Mouse (Mus musculus): ENCODE results near the gene Iqcf1.

Iqcf1 gene

DNA sequence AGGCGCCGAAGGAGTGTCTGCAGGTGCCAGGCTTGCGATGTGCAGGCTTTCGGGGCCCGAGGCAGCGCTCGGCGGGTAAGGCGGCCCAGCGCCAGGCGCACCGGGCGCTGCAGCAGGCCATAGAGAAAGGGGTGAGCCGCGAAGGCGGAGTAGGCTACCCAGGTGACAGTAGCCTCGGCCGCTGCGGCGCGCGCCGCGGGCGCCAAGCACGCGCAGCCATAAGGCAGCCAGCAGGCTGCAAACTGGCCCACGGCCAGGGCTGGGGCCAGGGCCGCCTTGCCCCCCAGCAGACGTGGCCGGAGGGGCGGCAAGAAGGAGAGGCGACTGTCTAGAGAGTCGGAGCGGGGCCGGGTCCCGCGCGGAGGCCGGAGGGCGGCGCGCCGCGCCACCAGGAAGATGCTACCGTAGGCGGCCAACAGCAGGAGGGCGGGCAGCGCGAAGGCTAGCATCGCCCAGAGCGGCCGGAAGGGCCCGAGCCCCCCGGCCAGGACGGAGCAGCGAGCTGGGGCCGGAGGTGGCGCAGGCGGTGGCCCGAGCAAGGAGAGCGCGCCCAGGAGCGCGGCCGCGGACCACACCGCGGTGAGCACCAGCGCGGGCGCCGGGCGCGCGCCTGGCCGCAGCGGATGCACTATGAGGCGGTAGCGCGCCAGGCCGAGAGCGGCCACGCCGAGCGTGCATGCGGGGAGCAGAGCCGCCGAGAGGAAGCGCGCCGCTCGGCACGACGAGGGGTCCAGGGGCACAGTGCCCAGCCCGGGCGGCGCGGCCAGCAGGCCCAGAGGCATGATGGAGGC lies 34.8 kb upstream of the Iqcf1 start:
- DNase-seq (ENCODE audit: low read depth, low spot score), result no peak

DNA sequence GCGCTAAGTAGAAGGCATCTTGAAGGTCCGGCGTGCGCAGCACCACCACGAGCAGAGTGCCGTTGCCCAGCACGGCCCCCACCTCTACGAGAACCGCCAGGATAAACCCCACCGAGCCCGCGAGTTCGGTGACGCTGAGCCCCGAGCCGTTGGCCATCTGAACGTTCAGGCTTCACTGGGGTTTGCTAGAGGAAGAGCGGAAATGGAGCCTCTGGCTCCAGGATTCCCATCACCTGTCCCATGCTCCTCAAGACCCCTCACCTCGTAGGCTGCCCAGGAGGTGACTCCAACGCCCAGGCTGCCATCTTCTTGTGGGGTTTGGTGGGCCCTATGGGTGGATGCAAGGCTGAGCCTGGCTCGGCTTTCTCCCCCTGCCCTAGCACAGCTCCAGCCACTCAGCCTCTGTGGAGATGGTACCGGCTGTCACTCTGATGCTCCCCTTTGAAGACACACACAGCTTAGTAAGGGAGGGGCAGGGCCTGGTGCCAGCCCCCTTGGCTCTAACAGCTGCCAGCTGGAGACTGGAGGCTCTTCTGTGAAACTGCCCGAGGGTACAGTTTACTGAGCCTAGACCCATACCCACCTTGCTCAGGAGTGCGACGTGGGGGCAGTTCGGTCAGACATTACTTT lies 34.1 kb upstream of the Iqcf1 start, which contains the start of gene Gpr62:
Gene Gpr62 (minus strand): TSS at position 368 of the 630 bp plus-strand sequence.
- DNase-seq (ENCODE audit: low read depth, low spot score), result no peak

DNA sequence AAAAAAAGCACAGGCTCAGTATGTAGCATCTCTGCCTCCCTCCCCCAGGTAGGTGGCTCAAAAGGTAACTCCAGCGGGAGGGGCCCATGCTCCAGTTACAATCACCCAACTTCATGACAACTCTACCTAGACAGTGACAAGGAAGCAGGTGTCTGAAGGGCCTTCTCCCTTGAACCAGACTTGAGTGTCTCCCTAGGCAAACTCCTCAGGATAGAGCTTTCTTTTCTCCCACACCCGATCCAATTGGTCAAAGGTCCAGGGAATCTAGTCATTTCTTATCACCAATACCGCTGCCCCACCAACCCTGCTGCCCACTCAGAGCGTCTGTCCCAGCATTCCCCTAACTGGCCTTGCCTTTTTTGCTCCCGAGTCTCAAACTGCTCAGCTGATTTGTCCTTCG lies 33.0 kb upstream of the Iqcf1 start:
- DNase-seq (ENCODE audit: low read depth, low spot score), result no peak

DNA sequence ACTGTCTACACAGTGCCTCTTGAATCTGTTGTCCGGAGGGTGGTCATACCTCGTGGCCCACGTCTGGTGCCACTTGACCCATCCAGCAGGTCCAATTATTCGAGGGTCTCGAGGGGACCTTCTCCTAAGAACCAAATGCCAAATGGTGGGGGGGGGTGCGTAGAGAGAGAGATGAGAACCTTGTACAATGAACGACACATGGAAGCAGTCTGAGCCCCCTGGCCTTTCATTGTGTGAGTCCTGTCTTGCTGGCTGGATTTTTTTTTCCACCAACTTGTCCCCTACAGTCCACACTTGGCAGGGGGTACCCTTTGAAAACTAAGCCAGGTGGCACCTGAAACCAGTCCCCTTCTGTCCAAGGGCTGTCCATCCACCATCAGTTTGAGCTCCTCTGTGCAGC lies 32.0 kb upstream of the Iqcf1 start:
- DNase-seq (ENCODE audit: low read depth, low spot score), result no peak

DNA sequence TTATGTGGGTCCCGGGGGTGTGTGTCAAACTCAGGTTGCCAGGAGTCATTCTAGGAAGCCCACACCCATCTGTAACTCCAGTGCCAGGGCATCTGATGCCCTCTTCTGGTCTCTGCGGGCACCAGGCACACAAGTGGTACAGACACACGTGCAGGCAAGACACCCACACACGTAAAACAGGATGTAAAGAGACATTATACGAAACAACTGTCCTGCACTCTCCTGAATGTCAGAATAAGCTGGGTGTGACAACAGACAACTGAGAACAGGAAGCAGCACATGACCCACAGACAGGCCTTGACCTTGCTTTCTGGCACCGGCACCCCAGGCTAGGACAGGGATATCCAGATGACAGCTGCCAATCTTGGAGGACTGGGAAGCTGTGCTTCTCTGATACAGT lies 30.4 kb upstream of the Iqcf1 start:
- no peak for DNase-seq (ENCODE audit: low read depth, low spot score)

DNA sequence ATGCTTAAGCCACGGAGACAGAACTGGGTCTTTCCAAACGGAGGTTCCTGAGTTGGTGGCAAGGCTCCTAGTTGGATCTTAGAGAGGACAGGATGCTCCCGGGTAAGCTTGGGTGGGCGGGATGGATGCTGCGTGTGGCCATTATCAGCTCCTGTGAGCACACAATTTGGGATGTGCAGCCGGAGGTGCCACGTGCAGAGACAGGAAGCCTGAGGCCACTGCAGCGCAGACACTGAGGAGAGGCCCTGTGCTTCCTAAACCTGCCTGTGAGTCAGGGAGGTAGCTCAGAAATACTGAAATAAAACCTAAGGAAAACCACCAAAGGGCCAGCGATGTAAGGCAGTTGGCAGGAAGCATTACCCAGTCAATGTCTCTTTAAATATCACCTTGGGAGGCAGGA lies 30.0 kb upstream of the Iqcf1 start:
- DNase-seq (ENCODE audit: low read depth, low spot score), result no peak

DNA sequence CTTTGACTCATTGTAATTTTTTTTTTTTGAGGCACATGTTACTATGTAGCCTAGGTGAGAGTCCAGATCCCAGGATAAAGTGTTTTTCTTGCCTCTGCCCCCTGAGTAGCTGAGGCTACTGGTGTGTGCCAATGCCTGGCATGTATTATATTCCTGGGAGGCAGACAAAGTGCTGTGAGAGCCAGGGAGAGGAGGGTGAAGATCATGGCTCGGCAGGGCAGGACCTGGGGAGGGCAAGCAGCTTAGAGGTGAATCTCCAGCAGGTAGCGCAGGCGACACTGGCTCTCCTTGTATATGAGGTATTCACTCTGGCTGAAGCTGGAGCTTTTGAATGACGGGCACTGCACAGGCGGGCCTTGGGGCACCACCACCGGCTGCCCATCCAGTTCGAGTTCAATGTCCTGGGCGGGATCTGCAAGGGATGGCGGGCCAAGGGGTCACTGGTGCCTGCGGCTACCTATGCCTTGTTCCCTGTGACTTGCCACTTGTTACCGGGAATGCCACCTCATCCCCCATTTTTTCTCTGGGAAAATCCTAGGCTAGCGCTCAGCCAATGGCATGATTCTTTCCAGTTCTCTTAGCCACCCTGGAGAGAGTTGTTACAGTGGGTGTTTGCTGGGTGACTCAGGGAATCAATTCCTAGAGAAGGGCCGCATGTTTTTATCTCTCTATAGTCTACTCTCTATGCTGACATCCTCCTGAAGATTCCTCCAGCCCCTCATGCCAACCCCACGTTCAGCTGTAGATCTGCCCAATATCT lies 28.6 kb upstream of the Iqcf1 start:
- no peak for DNase-seq (ENCODE audit: low read depth, low spot score)

DNA sequence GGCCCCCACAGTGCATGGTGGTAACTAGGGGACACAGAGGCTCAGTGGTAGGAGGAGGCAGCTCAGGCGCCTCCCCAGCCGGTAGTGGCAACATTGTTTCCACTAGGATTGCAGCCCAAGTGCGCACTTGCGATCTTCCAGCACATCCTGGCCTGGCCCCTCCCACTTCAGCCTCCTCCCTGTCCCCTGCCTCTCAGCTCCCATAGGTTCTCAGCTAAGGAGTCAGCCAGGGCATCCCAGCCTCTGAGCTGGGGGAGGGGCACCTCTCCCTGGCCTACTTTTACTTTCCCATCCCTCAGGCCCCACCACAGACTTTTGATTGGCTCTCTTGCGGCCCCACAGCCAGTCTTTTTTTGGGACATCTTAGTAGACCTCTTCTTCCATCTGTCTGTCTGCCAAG lies 27.9 kb upstream of the Iqcf1 start:
- DNase-seq (ENCODE audit: low read depth, low spot score), result no peak

DNA sequence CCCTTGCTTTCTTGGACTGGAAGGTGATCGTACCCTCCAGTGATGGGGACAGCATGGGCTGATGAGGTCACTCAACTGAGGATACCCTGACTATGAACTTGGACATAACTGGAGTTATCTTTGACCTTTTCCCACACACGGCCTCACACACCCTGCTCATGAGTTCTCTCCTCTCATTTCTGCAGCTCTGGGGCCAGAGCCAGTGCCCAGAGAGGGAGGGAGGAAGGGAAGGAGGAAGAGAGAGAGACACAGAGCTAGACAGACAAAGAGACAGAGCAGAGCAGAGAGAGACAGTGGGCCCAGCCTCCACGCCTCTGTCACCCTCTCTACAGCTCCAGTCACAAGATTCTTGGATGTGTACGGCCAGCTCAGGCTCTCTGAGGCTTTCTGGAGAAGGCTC lies 27.4 kb upstream of the Iqcf1 start:
- no peak for DNase-seq (ENCODE audit: low read depth, low spot score)

DNA sequence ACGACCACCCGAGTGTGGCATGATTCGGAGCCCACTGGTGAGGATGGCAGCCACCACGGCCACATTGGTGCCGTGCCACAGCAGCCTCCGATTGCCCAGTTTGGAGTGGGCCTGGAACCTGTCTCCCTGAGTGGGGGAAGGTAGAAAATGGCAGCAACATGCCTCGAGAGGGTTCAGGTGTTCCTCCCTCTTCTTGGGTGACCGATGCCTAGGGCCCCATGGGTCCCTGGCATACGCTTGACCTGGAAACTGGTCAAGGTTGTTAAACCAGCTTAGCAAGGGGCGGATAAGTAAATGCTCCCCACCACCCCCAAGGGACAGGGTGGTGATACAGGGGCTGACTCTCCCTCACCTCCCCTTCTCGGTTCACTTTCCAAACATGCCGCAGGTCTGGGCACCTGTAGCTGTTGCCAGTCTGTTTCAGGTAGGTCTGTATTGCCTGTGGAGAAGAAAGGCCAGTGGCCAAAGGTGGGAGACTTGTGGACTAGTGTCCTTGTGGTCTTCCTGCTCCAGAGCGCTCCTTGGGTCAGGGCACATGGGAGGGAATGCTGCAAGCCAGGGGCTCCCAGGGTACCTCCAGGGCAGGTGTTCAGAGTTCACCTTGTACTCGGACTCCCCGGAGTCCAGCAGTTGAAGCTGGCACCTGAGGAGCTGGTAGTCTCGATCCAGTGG lies 26.6 kb upstream of the Iqcf1 start:
- DNase-seq (ENCODE audit: low read depth, low spot score), result no peak

DNA sequence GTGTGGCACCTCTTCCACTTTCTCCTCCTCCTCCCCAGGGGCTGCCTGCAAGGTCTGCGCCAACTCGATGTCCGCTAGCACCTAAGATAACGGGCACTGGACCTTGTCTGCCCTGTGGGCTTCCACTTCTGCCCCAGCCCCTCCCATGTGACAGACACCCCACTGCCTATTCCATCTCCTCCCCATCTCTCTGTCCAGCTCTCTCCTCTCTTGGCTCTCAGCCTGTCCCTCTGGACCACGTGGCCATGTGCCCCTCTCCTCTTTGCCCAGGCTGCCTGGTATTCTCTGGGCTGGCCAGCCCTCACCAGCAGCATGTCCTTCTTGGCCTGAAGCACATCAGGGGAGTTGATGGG lies 26.0 kb upstream of the Iqcf1 start:
- DNase-seq (ENCODE audit: low read depth, low spot score), result no peak

DNA sequence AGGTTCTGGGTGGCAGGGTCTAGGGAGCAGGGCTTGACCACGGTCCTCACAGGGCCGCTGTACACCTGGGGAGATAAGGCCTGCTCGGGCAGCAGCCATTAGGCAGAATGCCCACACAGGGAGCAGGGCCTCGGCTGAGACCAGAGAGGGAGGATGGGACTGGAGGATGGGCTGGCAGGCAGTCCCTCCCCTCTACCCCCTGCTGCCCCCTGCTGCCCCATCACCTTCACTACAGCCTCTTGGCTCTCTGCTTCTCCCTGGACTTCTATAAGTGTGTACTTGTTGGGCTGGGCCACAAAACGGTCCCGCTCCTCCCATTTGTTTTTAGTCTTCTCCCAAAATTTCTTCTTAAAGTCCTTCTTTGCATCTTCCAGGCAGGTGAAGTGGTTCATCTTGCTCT lies 25.3 kb upstream of the Iqcf1 start:
- DNase-seq (ENCODE audit: low read depth, low spot score), result no peak

DNA sequence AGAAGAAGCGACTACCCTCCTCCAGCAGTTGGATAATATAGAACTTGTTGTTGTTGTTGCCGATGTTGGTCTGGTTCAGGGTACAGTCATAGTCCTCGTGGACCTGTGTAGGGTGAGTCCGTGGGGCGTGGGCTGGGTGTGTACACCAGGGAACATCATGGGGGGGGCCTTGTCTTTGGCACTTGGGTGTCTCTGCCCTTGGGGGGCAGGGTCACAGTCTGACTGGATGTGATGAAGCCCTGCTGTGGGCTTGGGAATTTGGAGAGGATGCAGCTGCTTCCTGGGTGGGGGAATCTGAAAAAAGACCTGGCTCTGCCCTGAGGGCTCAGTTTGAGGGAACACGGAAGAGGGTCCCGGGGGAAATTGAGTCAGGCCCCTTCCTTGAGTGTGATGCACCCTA lies 24.7 kb upstream of the Iqcf1 start:
- DNase-seq (ENCODE audit: low read depth, low spot score), result no peak

DNA sequence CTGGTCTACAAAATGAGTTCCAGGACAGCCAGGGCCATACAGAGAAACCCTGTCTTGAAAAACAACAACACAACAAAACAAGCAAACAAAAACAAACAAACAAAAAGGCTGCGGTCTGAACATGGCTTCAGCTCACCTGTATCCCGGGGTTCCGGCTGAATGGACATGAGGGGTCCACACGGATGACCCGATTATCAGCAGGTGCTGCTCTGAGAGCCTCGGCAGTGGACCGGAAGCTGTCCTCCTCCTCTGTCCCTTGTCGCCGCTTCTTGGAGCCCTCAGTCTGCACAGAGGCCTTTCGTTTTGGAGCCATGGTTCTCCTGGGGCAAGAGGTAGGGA lies 24.1 kb upstream of the Iqcf1 start, which contains the start of gene Rrp9:
Gene Rrp9 (plus strand): TSS at position 301 of the 339 bp plus-strand sequence.
- DNase-seq (ENCODE audit: low read depth, low spot score), result no peak

DNA sequence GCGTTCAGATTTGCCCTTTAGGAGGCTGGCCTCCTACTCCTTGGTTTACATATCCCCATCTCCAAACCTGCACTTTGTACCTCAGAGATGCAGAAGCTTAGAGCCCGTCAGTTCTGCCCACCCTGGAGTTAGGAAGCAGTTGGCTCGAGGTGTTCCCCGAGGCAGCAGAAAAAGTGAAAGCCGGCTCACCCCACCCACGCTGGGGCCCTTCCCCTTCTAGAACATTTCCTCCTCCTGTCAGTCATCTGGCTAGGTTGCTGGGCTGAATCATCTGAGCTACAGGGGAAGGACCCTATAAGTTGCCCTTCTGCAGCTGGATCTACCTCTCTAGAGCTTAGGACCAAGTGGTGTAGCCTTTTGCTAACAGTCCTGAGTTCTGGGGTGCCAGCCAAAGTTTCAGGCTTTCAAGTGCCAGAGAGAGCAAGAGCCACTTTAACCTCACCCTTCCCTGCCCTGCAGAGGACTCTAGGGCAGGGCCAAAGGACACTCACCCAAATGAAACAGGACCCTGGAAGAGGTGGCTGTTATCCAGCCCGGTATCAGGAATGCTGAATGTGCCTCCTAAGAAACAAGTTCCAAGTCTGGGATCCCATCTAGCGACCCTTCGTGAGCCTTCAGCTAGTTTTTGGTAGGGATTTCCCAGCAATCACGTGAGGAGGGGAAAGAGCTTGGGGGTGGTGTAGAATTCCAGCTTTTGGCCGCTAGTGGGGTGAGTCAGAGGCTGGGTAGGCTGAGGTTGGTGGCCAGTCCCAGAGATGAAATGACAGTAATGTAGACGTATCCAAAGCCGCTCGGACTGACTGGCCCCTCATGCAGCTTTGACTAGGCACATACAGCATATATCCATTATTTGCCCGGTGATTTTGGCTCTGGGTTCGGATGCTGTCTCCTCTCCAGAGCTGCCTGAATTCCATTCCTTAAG lies 23.5 kb upstream of the Iqcf1 start:
- no peak for DNase-seq (ENCODE audit: low read depth, low spot score)

DNA sequence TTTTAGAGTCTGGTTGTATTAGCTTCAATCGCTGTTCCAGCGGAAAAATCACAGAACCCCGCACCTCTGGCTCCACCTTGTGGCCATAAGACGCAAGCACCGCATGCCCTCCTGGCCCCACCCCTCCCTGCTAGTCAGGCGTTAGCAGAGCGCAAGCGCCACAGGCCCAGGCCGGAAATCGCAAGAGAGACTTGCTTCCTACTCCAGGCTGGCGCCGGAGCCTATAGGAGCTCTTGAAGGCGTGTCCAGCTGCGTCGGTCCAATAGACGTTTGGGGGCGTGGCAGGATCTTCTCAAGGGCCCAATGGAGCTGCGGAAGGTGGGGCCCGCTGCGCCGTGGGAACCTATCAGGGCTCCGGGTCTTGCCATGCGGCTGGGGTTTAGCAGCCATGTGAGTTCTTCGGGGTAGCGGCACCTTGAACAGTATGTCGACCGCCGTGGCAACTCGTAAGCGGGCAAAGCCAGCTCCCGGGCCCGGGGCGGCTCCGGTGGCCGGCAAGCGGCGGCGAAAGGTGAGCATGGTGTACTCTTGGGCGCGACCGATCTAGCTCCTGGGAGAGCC lies 22.8 kb upstream of the Iqcf1 start, which contains the start of gene Parp3:
Gene Parp3 (minus strand): TSS at position 26 of the 561 bp plus-strand sequence.
- DNase-seq (ENCODE audit: low read depth, low spot score), result peak; percentile 99

DNA sequence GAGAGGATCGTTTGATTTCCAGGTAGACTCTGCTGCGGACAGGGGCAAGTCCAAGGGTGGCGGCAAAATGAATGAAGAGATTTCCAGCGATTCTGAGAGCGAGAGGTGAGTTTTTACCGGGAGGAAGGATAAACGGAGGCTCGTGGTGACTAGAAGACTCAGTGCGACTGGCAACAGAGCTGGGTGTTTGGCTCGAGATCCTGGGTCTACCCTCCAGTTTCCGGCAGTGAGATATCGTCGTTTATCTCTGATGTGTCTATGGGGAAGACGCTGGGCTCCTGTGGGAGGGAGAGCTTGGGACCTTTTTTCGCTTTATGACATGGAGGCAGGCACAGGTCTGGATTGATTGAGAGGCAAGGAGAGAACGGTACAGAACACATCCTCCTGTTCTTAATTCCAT lies 22.1 kb upstream of the Iqcf1 start:
- no peak for DNase-seq (ENCODE audit: low read depth, low spot score)

DNA sequence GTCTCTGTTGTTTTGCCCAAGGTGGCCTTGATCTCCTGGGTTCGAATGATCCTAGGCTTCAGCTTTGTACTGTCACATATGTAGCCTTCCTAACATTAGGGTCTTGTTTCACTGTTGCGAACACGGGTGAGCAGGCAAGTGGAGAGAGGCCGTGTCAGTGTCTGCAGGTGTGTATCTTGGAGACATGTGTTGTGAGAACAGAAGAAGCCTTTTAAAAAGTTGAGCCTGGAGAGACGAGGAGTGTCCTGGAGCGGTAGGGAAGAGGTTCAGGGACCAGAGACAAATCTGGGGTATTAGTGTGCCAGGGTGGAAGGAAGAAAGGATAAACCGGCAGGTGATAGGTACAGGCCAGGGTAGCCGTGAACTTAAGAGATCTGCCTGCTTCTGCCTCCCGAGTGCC lies 21.7 kb upstream of the Iqcf1 start:
- no peak for DNase-seq (ENCODE audit: low read depth, low spot score)

DNA sequence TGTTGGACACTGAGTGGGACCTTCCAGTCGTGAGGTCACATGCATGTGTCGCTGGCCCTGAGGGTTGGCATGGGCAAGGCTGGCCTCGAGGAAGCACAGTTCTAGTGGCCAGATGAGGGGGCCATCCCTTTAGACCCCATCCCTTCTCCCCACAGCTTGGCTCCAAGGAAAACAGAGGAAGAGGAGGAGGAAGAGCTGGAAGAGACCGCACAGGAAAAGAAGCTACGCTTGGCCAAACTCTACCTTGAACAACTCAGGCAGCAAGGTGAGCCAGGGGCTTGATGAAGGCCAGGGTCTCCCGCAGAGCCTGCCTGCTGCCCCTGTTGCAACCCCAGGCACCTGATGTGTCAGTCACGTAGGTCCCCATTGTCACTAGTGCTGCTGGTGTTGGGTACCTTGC lies 19.2 kb upstream of the Iqcf1 start:
- DNase-seq (ENCODE audit: low read depth, low spot score), result no peak

DNA sequence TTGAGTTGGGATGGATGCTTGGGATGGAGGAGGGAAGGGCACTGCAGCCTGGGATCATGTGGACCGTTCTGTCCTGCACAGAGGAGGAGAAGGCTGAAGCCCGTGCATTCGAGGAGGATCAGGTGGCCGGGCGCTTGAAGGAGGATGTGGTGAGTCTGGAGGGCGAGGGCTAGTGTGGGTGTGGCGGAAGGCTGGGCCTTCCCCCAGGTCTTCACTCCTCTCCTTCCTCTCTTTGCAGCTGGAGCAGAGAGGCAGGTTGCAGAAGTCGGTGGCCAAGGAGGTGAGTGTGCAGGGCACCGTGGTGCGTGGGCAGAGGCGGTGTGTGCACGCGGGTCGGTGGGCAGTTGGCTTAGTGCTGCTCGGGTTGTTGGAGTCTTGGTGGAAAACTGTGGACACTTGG lies 18.7 kb upstream of the Iqcf1 start:
- no peak for DNase-seq (ENCODE audit: low read depth, low spot score)

DNA sequence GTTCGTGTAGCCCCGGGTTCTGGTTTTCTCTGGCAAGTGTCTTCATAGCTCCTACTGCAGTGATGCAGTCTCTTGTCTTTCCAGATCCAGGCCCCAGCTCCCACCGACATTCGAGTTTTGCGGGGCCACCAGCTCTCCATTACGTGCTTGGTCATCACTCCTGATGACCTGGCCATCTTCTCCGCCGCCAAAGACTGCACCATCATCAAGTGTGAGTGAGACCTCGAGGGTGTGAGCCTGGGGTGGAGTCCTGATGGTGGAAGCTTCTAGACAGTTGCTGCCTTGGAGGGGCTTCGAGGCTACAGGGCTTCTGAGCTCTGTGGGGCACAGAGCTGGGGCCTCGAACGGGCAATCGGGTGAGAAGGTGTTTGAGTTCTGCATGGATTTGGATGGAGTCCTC lies 18.1 kb upstream of the Iqcf1 start:
- DNase-seq (ENCODE audit: low read depth, low spot score), result no peak

Data from retina, adult 2 months (tissue).